In the genomic region with DNA sequence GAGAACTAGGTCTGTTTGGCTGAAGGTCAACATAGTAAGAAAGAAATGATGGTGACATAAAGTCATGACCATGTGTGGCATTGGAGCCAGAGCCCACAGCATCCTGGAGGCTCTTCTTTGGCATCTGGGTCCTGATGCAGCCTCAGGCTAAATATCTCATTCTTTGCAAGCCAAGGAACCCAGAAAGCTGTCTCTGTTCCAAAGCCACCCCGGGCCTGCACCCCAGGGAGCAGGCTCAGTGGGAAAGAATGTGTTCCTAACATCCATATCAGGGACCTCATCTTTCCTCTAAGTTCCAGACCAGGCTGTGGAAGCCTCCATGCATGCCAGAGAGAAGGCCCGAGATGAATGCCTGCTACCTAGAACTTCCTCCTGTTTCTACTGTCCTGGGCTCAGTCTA, we compare ENCODE assay signal across 26 mouse cellular contexts.
"Had no signal": no experiment of that assay in that cellular context is flagged by ENCODE, and none has a peak within 500 bp of the region (broad histone marks: within the 10 kb centered on the region; RNA-seq: fewer than 3 reads in every experiment).

No protein-coding gene starts in this region.

- H3K36me3 ChIP-seq: embryonic facial prominence, embryonic 10.5 days; embryonic facial prominence, embryonic 12.5 days; embryonic facial prominence, embryonic 13.5 days; embryonic facial prominence, embryonic 15.5 days; forebrain, embryonic 10.5 days; forebrain, embryonic 12.5 days; forebrain, embryonic 15.5 days; heart, embryonic 10.5 days had no signal

- H3K9me3 ChIP-seq: embryonic facial prominence, embryonic 10.5 days; embryonic facial prominence, embryonic 12.5 days; embryonic facial prominence, embryonic 13.5 days; embryonic facial prominence, embryonic 15.5 days; forebrain, embryonic 10.5 days; forebrain, embryonic 12.5 days; forebrain, embryonic 13.5 days; forebrain, embryonic 15.5 days; heart, embryonic 10.5 days had no signal

- DNase-seq: cerebellum, adult 9-10 months; cerebellum, adult 9-11 months; cerebellum, postnatal 10 days; cerebellum, postnatal 14 days; cerebellum, postnatal 25 days; cerebellum, postnatal 36 days; embryo, embryonic 11 days; forebrain, postnatal 0 days; gastrocnemius, adult 2 months; gastrocnemius, postnatal 10 days; gastrocnemius, postnatal 14 days; gastrocnemius, postnatal 25 days; gastrocnemius, postnatal 36 days; heart, adult 18-20 months had no signal

- H3K4me1 ChIP-seq: embryonic facial prominence, embryonic 10.5 days; forebrain, embryonic 10.5 days; forebrain, embryonic 12.5 days; forebrain, embryonic 13.5 days; forebrain, embryonic 15.5 days; heart, embryonic 10.5 days had no signal

- H3K27me3 ChIP-seq: embryonic facial prominence, embryonic 12.5 days; embryonic facial prominence, embryonic 13.5 days; embryonic facial prominence, embryonic 15.5 days; forebrain, embryonic 12.5 days; forebrain, embryonic 13.5 days; forebrain, embryonic 15.5 days had no signal

- H3K4me3 ChIP-seq: embryonic facial prominence, embryonic 10.5 days; embryonic facial prominence, embryonic 12.5 days; embryonic facial prominence, embryonic 13.5 days; embryonic facial prominence, embryonic 15.5 days; erythroblast, embryonic 14.5 days; forebrain, embryonic 10.5 days; forebrain, embryonic 12.5 days; forebrain, embryonic 13.5 days; forebrain, embryonic 15.5 days; gastrocnemius, adult 2 months; heart, embryonic 10.5 days had no signal

- H3K4me2 ChIP-seq: embryonic facial prominence, embryonic 12.5 days; embryonic facial prominence, embryonic 13.5 days; embryonic facial prominence, embryonic 15.5 days; forebrain, embryonic 12.5 days; forebrain, embryonic 13.5 days; forebrain, embryonic 15.5 days had no signal

- H3K27ac ChIP-seq: embryonic facial prominence, embryonic 10.5 days; embryonic facial prominence, embryonic 12.5 days; embryonic facial prominence, embryonic 13.5 days; embryonic facial prominence, embryonic 15.5 days; forebrain, embryonic 10.5 days; forebrain, embryonic 12.5 days; forebrain, embryonic 13.5 days; forebrain, embryonic 15.5 days; gastrocnemius, adult 2 months; heart, embryonic 10.5 days had no signal

- ATAC-seq: forebrain, embryonic 13.5 days; forebrain, embryonic 14.5 days; forebrain, embryonic 15.5 days; forebrain, embryonic 16.5 days; forebrain, postnatal 0 days had no signal

- H3K9ac ChIP-seq: embryonic facial prominence, embryonic 12.5 days; embryonic facial prominence, embryonic 13.5 days; embryonic facial prominence, embryonic 15.5 days; forebrain, embryonic 12.5 days; forebrain, embryonic 13.5 days; forebrain, embryonic 15.5 days; forebrain, postnatal 0 days had no signal
